Mouse (Mus musculus) CD4-positive, CD25-positive, alpha-beta regulatory T cell, adult 4 months (primary cell): ENCODE data around the gene Gfpt2. TPM values are rescaled to one million over a fixed set of nuclear protein-coding genes. Genes with fewer than 3 reads are reported as not detected.
"Not testable (repeated sequence)": the region's sequence is repeated elsewhere in the genome, so short reads cannot be mapped to it uniquely, and the experiment has no call there.

Source experiments
- ATAC-seq: one replicate; pipeline ENCODE4 v1.8.0; 2017
- polyA plus RNA-seq, 2 experiments: library from polyadenylated mRNA; unstranded; fragments of 100-300 nt; shearing (Covaris generic); gene quantifications; one replicate each; pipeline ENCODE4 v1.2.1; 2017

Gfpt2 gene
- 1 to 10 TPM; 1.9 to 3.2 TPM for polyA plus RNA-seq

- peak; percentile 61 for ATAC-seq
These were observed at the start of gene Gfpt2 for GRCm38 (mm10) chr11:49793619-49794341. TSS of gene Gfpt2 (plus strand) at chr11:49794178.

- ATAC-seq = no peak
These were observed 49.0 kb upstream of the Gfpt2 start for GRCm38 (mm10) chr11:49744981-49745380.

- ATAC-seq = no peak
These were observed 48.1 kb upstream of the Gfpt2 start for GRCm38 (mm10) chr11:49745839-49746238.

- no peak for ATAC-seq
These were observed 47.2 kb upstream of the Gfpt2 start for GRCm38 (mm10) chr11:49746756-49747155.

- ATAC-seq = no peak
These were observed 38.9 kb upstream of the Gfpt2 start for GRCm38 (mm10) chr11:49754958-49755665.

- ATAC-seq = no peak
These were observed 35.9 kb upstream of the Gfpt2 start for GRCm38 (mm10) chr11:49758096-49758495.

- ATAC-seq = no peak
These were observed 32.8 kb upstream of the Gfpt2 start for GRCm38 (mm10) chr11:49761130-49761529.

- ATAC-seq = no peak
These were observed 30.4 kb upstream of the Gfpt2 start for GRCm38 (mm10) chr11:49763555-49763954.

- ATAC-seq = no peak
These were observed 30.0 kb upstream of the Gfpt2 start for GRCm38 (mm10) chr11:49764023-49764422.

GRCm38 (mm10) chr11:49764639-49765299 is 29.2 kb upstream of the Gfpt2 start:
- ATAC-seq = no peak

- no peak for ATAC-seq
These were observed 28.4 kb upstream of the Gfpt2 start for GRCm38 (mm10) chr11:49765377-49766136.

- no peak for ATAC-seq
These were observed 27.9 kb upstream of the Gfpt2 start for GRCm38 (mm10) chr11:49766137-49766411.

GRCm38 (mm10) chr11:49767497-49767896 is 26.5 kb upstream of the Gfpt2 start:
- ATAC-seq = not testable (repeated sequence)

- no peak for ATAC-seq
These were observed 25.2 kb upstream of the Gfpt2 start for GRCm38 (mm10) chr11:49768781-49769180.

- ATAC-seq = peak; percentile 86
These were observed 23.1 kb upstream of the Gfpt2 start for GRCm38 (mm10) chr11:49770676-49771550.

GRCm38 (mm10) chr11:49772251-49772650 is 21.7 kb upstream of the Gfpt2 start:
- ATAC-seq = no peak

- ATAC-seq = no peak
These were observed 19.1 kb upstream of the Gfpt2 start for GRCm38 (mm10) chr11:49774894-49775293.

GRCm38 (mm10) chr11:49778844-49779243 is 15.1 kb upstream of the Gfpt2 start:
- no peak for ATAC-seq

- ATAC-seq = no peak
These were observed 13.7 kb upstream of the Gfpt2 start for GRCm38 (mm10) chr11:49780161-49780817.

GRCm38 (mm10) chr11:49781833-49782399 is 12.1 kb upstream of the Gfpt2 start:
- ATAC-seq = no peak

GRCm38 (mm10) chr11:49793131-49793530 is 847 bp upstream of the Gfpt2 start:
- no peak for ATAC-seq
